Mouse (Mus musculus): ENCODE results near the gene Dbn1. TPM values are rescaled to one million over a fixed set of nuclear protein-coding genes. Genes with fewer than 3 reads are reported as not detected.

Gene Dbn1
- polyA plus RNA-seq, 1 experiment from 2014 or later = 482 TPM

DNA sequence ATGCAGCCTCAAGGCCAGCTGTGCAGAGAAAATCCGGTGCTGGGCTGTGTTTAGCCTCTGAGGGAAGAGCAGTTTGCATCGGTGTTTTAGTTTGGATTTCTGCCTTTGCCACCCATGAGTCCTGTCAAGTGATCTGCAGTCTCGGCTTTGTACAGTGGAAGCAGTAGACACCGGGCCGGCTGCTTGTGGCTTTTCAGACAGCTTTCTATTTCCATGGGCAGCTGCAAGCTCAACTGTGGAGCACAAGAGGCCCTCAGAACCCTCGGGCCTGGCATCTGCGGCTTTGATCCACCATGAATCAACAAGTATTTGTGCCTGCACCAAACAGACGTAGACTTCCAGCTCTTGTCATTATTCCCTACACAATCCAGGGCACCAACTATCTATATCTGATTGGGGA is 14.5 kb upstream of the Dbn1 start:
- Histone ChIP-seq H3K9me3 (ENCODE audit: control insufficient read depth, low read length) (no peaks in the 10 kb centered on the region), H3K27ac (ENCODE audit: low read depth, low read length) (no peak overlapping the region), H3K27me3 (replicated peaks; ENCODE audit: control insufficient read depth, insufficient read depth, low read length) (no peaks in the 10 kb centered on the region), H3K4me2 (ENCODE audit: low read length) (no peak overlapping the region), H3K9ac (ENCODE audit: low read depth, low read length) (no peak overlapping the region), H3K4me3 (ENCODE audit: low read length) (no peak overlapping the region), H3K4me1 (ENCODE audit: control insufficient read depth, insufficient read depth, low read depth, low read length) (no peaks in the 10 kb centered on the region), H3K36me3 (ENCODE audit: control insufficient read depth, insufficient read depth, low read length) (peaks cover 23% of the 10 kb centered on the region)
- ATAC-seq = no peak
- 86% methylated on average over 8 of the region's 8 CpGs for WGBS

- Histone ChIP-seq H3K9me3 (ENCODE audit: control insufficient read depth, low read length) (no peaks in the 10 kb centered on the region), H3K27ac (ENCODE audit: low read depth, low read length) (no peak overlapping the region), H3K4me1 (ENCODE audit: control insufficient read depth, insufficient read depth, low read depth, low read length) (peaks cover 9% of the 10 kb centered on the region), H3K36me3 (ENCODE audit: control insufficient read depth, insufficient read depth, low read length) (peaks cover 9% of the 10 kb centered on the region), H3K4me2 (ENCODE audit: low read length) (no peak overlapping the region), H3K4me3 (ENCODE audit: low read length) (no peak overlapping the region), H3K9ac (ENCODE audit: low read depth, low read length) (no peak overlapping the region), H3K27me3 (replicated peaks; ENCODE audit: control insufficient read depth, insufficient read depth, low read length) (no peaks in the 10 kb centered on the region)
- ATAC-seq = no peak
- 85% methylated on average over 10 of the region's 10 CpGs for WGBS
Observed at GRCm38 (mm10) chr13:55500575-55500974, 12.7 kb upstream of the Dbn1 start.

GRCm38 (mm10) chr13:55498906-55499305 is 11.0 kb upstream of the Dbn1 start:
- 45% methylated on average over 11 of the region's 11 CpGs for WGBS
- no peak overlapping the region for H3K9ac ChIP-seq (ENCODE audit: low read depth, low read length)
- no peak for ATAC-seq
- no peak overlapping the region for H3K4me3 ChIP-seq (ENCODE audit: low read length)
- H3K27me3 ChIP-seq (replicated peaks; ENCODE audit: control insufficient read depth, insufficient read depth, low read length) = no peaks in the 10 kb centered on the region
- no peak overlapping the region for H3K27ac ChIP-seq (ENCODE audit: low read depth, low read length)
- peaks cover 6% of the 10 kb centered on the region; the same call in 1 of the 2 replicates for H3K36me3 ChIP-seq (ENCODE audit: control insufficient read depth, insufficient read depth, low read length)
- peaks cover 22% of the 10 kb centered on the region for H3K4me1 ChIP-seq (ENCODE audit: control insufficient read depth, insufficient read depth, low read depth, low read length)
- no peak overlapping the region for H3K4me2 ChIP-seq (ENCODE audit: low read length)
- no peaks in the 10 kb centered on the region for H3K9me3 ChIP-seq (ENCODE audit: control insufficient read depth, low read length)

DNA sequence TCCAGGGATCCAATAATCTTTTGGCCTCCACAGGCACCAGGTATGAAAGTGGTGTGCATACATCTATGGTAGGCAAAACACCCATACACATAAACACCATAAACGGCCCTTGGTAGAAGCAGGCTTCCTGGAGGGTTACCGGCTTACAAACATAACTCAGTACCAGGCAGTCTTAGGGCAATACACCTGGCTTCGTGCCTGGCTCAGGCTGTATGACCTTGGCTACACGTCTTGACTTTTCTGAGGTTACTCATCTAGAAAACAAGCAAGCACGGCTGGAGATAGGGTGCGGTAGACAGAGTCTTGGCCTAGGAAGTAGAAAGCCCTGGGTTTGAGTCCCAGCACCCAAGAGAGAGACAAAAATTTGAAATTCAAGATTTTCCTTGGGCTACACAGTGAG is 8.8 kb upstream of the Dbn1 start:
- no peak overlapping the region for H3K4me3 ChIP-seq (ENCODE audit: low read length)
- no peak overlapping the region for H3K27ac ChIP-seq (ENCODE audit: low read depth, low read length)
- peaks cover 22% of the 10 kb centered on the region for H3K4me1 ChIP-seq (ENCODE audit: control insufficient read depth, insufficient read depth, low read depth, low read length)
- H3K9ac ChIP-seq (ENCODE audit: low read depth, low read length) = no peak overlapping the region
- no peaks in the 10 kb centered on the region for H3K27me3 ChIP-seq (replicated peaks; ENCODE audit: control insufficient read depth, insufficient read depth, low read length)
- WGBS = 81% methylated on average over 6 of the region's 6 CpGs
- H3K4me2 ChIP-seq (ENCODE audit: low read length) = no peak overlapping the region
- no peaks in the 10 kb centered on the region for H3K36me3 ChIP-seq (ENCODE audit: control insufficient read depth, insufficient read depth, low read length)
- no peaks in the 10 kb centered on the region for H3K9me3 ChIP-seq (ENCODE audit: control insufficient read depth, low read length)
- no peak for ATAC-seq

DNA sequence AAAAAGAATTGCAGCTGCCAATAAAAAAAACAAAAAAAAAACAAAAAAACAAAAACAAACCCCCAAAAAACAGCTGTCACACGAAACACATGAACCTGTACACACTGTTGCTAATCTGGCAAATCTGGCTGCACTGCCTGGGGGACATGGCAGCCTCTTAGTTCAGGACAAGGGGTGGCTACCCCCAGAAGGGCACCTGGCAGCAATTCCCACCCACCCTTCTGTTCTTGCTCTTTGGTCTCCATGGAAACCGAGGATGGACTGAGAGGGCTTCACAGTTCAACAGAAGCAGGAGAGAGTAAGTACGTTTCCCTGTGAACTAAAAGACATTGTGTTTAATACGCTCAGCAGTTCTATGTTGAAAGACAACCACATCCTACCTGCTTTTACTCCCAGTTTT is 7.8 kb upstream of the Dbn1 start:
- H3K36me3 ChIP-seq (ENCODE audit: control insufficient read depth, insufficient read depth, low read length) = no peaks in the 10 kb centered on the region
- 14% methylated on average over 4 of the region's 4 CpGs for WGBS
- H3K27me3 ChIP-seq (replicated peaks; ENCODE audit: control insufficient read depth, insufficient read depth, low read length) = no peaks in the 10 kb centered on the region
- ATAC-seq = no peak
- H3K9ac ChIP-seq (ENCODE audit: low read depth, low read length) = peak overlapping the region; percentile 41
- H3K4me2 ChIP-seq (ENCODE audit: low read length) = no peak overlapping the region
- peaks cover 22% of the 10 kb centered on the region for H3K4me1 ChIP-seq (ENCODE audit: control insufficient read depth, insufficient read depth, low read depth, low read length)
- no peak overlapping the region for H3K4me3 ChIP-seq (ENCODE audit: low read length)
- H3K9me3 ChIP-seq (ENCODE audit: control insufficient read depth, low read length) = no peaks in the 10 kb centered on the region
- H3K27ac ChIP-seq (ENCODE audit: low read depth, low read length) = peak overlapping the region; percentile 36; the same call in 1 of the 2 replicates

GRCm38 (mm10) chr13:55494883-55495621 is 7.1 kb upstream of the Dbn1 start:
- no peaks in the 10 kb centered on the region for H3K27me3 ChIP-seq (replicated peaks; ENCODE audit: control insufficient read depth, insufficient read depth, low read length)
- peaks cover 22% of the 10 kb centered on the region for H3K4me1 ChIP-seq (ENCODE audit: control insufficient read depth, insufficient read depth, low read depth, low read length)
- 15% methylated on average over 18 of the region's 18 CpGs for WGBS
- no peaks in the 10 kb centered on the region for H3K36me3 ChIP-seq (ENCODE audit: control insufficient read depth, insufficient read depth, low read length)
- no peaks in the 10 kb centered on the region for H3K9me3 ChIP-seq (ENCODE audit: control insufficient read depth, low read length)
- no peak overlapping the region; the same call in 1 of the 2 replicates for H3K4me2 ChIP-seq (ENCODE audit: low read length)
- H3K4me3 ChIP-seq (ENCODE audit: low read length) = no peak overlapping the region
- H3K9ac ChIP-seq (ENCODE audit: low read depth, low read length) = no peak overlapping the region; the same call in 1 of the 2 replicates
- H3K27ac ChIP-seq (ENCODE audit: low read depth, low read length) = peak overlapping the region; percentile 31; the same call in 1 of the 2 replicates
- peak; percentile 54 for ATAC-seq

DNA sequence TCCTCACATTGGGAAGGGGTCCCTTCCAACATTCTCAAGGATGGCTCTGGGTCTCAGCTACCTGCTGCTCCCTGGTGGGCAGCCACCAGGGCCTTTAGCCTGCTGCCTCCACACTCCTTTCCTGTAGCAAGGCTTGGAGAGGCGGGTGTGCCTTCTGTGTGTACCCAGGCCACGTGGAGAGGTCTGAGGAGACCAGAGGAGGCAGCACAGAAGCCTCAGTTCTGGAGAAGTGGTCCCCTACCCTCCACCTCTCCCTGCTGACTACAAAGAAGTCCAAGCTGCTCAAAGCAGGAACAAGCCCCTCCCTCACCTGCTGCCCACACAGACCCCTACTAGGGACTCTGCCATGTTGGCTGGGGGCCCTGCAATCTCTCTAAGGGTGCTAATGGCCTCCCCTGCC is 6.3 kb upstream of the Dbn1 start:
- 24% methylated on average over 2 of the region's 2 CpGs for WGBS
- Histone ChIP-seq H3K4me3 (ENCODE audit: low read length) (no peak overlapping the region), H3K27me3 (replicated peaks; ENCODE audit: control insufficient read depth, insufficient read depth, low read length) (no peaks in the 10 kb centered on the region)

DNA sequence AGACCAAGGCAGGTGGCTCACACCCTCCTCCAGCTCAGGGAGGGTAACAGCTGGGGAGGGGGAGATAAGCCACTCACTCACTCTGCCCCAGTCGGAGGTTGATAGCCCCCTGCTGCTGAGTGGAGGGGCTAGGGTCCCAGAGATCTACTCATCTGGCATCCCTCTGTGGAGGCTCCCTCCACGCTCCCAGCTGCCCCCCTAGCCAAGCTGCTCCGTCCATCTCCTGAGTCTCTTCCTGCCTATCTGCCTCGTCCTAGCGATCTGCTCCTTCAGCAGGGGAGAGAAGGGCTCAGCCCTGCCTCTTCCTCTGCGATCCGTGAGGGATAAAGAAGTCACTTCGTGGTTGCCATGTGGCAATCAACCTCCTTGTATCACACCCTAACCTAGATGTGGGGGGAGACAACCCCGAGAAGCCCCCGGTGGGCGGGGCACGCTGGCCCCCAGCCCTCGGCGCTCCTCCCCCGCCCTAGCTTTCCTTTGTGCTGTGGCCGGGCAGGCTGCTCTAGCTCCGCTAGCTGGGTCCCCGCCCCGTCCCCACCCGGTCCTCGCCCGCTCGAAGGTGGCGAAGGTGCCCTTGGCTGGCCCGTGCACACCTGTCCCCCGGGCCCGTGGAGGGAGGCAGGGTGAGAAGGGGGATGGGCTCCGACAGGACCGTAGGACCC is 864 bp downstream of the Dbn1 start:
- Histone ChIP-seq H3K4me3 (ENCODE audit: low read length) (peak overlapping the region; percentile 99), H3K36me3 (ENCODE audit: control insufficient read depth, insufficient read depth, low read length) (peaks cover 5% of the 10 kb centered on the region), H3K9me3 (ENCODE audit: control insufficient read depth, low read length) (no peaks in the 10 kb centered on the region), H3K4me2 (ENCODE audit: low read length) (peak overlapping the region; percentile 99), H3K27ac (ENCODE audit: low read depth, low read length) (peak overlapping the region; percentile 99), H3K27me3 (replicated peaks; ENCODE audit: control insufficient read depth, insufficient read depth, low read length) (no peaks in the 10 kb centered on the region), H3K4me1 (ENCODE audit: control insufficient read depth, insufficient read depth, low read depth, low read length) (peaks cover 46% of the 10 kb centered on the region), H3K9ac (ENCODE audit: low read depth, low read length) (peak overlapping the region; percentile 100)
- ATAC-seq = peak; percentile 55
- WGBS = under 1% methylated on average over 28 of the region's 29 CpGs

More for the DNA sequence above, 6.3 kb upstream of the Dbn1 start:
- 0 out of 2 replicates have a peak, but pooled peaks have one; percentile 21 for ATAC-seq
- no peak overlapping the region for H3K27ac ChIP-seq (ENCODE audit: low read depth, low read length)
- no peaks in the 10 kb centered on the region for H3K36me3 ChIP-seq (ENCODE audit: control insufficient read depth, insufficient read depth, low read length)
- H3K9ac ChIP-seq (ENCODE audit: low read depth, low read length) = peak overlapping the region; percentile 13; the same call in 1 of the 2 replicates
- H3K9me3 ChIP-seq (ENCODE audit: control insufficient read depth, low read length) = no peaks in the 10 kb centered on the region
- H3K4me2 ChIP-seq (ENCODE audit: low read length) = no peak overlapping the region
- H3K4me1 ChIP-seq (ENCODE audit: control insufficient read depth, insufficient read depth, low read depth, low read length) = peaks cover 22% of the 10 kb centered on the region

DNA sequence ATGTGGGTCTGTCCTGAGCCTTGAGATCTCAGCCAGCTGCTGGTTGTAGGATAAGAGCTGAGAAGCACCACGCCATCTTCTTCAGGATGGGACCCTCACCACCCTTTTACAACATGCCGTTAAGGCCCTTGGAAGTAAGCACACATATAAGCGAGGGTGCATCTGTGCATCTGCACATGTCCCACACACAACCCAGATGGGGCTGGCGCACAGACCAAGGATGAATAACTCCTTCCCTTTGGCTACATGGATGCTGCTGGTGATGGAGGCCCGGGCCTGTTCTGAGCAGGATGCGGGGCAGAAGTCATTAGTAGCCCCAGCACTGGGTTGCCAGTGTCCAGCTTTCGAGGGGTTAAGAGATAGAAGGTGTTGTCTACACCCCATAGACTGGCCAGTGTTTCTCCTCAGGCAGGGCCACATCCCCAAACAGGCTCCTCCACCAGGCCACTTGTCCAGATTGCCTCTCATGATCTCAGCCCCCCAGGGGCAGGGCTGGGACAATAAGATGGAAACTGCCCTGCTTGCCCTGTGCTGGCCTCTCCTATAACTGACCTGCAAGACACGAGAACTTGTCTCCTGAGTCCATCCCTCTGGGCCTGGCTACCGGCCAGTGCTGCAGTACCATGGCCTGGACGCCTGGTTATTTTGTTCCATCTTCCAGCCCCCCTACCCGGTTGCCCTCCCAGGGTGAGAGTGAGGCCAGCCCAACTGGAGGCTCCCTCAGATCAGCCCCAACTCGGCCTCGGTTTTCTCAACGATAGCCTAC is 1.7 kb downstream of the Dbn1 start:
- Histone ChIP-seq H3K27ac (ENCODE audit: low read depth, low read length) (peak overlapping the region; percentile 99), H3K4me2 (ENCODE audit: low read length) (peak overlapping the region; percentile 99), H3K9ac (ENCODE audit: low read depth, low read length) (peak overlapping the region; percentile 100), H3K36me3 (ENCODE audit: control insufficient read depth, insufficient read depth, low read length) (peaks cover 13% of the 10 kb centered on the region), H3K27me3 (replicated peaks; ENCODE audit: control insufficient read depth, insufficient read depth, low read length) (no peaks in the 10 kb centered on the region), H3K4me3 (ENCODE audit: low read length) (peak overlapping the region; percentile 99), H3K4me1 (ENCODE audit: control insufficient read depth, insufficient read depth, low read depth, low read length) (peaks cover 46% of the 10 kb centered on the region), H3K9me3 (ENCODE audit: control insufficient read depth, low read length) (no peaks in the 10 kb centered on the region)
- ATAC-seq = no peak
- 15% methylated on average over 14 of the region's 14 CpGs for WGBS

Measured in hindbrain, embryonic 16.5 days (tissue).